13 mouse cellular contexts compared by ENCODE assay signal in the genomic region with DNA sequence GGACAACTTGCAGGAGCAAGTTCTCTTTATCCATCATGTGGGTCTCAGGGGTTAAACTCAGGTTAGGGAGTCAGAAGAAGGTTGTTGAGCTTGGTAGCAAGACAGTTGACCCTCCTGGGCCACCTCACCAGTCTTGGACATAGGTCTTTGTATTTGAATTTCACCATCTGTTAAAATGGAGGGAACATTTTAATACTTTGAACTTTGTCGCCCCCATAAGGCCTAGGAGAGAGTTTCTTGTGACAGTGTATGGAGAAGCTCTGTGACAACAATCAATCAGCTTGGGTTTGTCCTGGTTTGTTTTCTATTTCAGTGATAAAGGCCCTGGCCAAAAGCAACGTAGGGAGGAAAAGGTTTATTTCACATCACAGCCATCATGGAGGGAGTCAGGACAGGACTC. TPM values are rescaled to one million over a fixed set of nuclear protein-coding genes. Genes with fewer than 3 reads are reported as not detected.
DNase-seq lines count a peak whose midpoint lies in the region; ATAC-seq and TF ChIP-seq lines count a peak whose summit lies in the region.
"Had no signal": no experiment of that assay in that cellular context is flagged by ENCODE, and none has a peak within 500 bp of the region (broad histone marks: within the 10 kb centered on the region; RNA-seq: fewer than 3 reads in every experiment).

No protein-coding gene starts in this region.

- H3K4me2 ChIP-seq in kidney, postnatal 0 days (ENCODE audit: low read length), result no peak overlapping the region
- H3K4me2 ChIP-seq: embryonic facial prominence, embryonic 15.5 days had no signal

- no peak for ATAC-seq in kidney, postnatal 0 days (replicated peaks; ENCODE audit: low FRiP score, low read depth)

- no peaks in the 10 kb centered on the region for H3K36me3 ChIP-seq in kidney, postnatal 0 days (ENCODE audit: insufficient read depth, low read length)
- H3K36me3 ChIP-seq: embryonic facial prominence, embryonic 15.5 days had no signal

- TF ChIP-seq CTCF in cerebellum, adult 2 months (IDR thresholded peaks at IDR 0.05; ENCODE audit: borderline replicate concordance, insufficient read depth, low read depth, low read length), result peak; percentile 23; the same call in 1 of the 2 replicates
- TF ChIP-seq CTCF in kidney, postnatal 0 days (IDR thresholded peaks at IDR 0.05; ENCODE audit: low read depth), result peak; percentile 65

- no peak for TF ChIP-seq POLR2A in cerebellum, adult 2 months (IDR thresholded peaks at IDR 0.05; ENCODE audit: borderline replicate concordance, insufficient read depth, low read length)

- H3K4me3 ChIP-seq in cerebellum, adult 2 months (replicated peaks; ENCODE audit: insufficient read depth, low read depth, low read length), result no peak overlapping the region
- no peak overlapping the region for H3K4me3 ChIP-seq in kidney, postnatal 0 days (replicated peaks; ENCODE audit: low read depth, low read length)
- H3K4me3 ChIP-seq: embryonic facial prominence, embryonic 15.5 days; megakaryocyte, embryonic 14.5 days had no signal

- 15% methylated on average over 2 of the region's 2 CpGs for WGBS in cerebellum, adult 2 months
- 28% methylated on average over 2 of the region's 2 CpGs for WGBS in kidney, postnatal 0 days

- H3K27ac ChIP-seq in cerebellum, adult 2 months (ENCODE audit: insufficient read depth, low read length), result no peak overlapping the region
- no peak overlapping the region for H3K27ac ChIP-seq in kidney, postnatal 0 days
- H3K27ac ChIP-seq: embryonic facial prominence, embryonic 15.5 days had no signal

- DNase-seq in cerebellum, adult 2 months, result peak; percentile 33 to 63
- no peak for DNase-seq in cerebellum, adult 8-10 months
- peak; percentile 82 for DNase-seq in kidney, postnatal 0 days (ENCODE audit: low spot score)
- no peak for DNase-seq in kidney, postnatal 10 days
- peak; percentile 61 for DNase-seq in MN1 (ENCODE audit: low spot score)
- peak; percentile 53 for DNase-seq in lung, postnatal 14 days
- no peak for DNase-seq in testis, postnatal 10 days (ENCODE audit: low spot score)
- no peak for DNase-seq in adrenal gland, postnatal 14 days

- H3K4me1 ChIP-seq in cerebellum, adult 2 months (ENCODE audit: control insufficient read depth, insufficient read depth, low read length), result peaks cover 6% of the 10 kb centered on the region; the same call in 1 of the 2 replicates
- H3K4me1 ChIP-seq in kidney, postnatal 0 days (replicated peaks; ENCODE audit: insufficient read depth, low read length), result peaks cover 6% of the 10 kb centered on the region; the same call in 1 of the 2 replicates

- H3K9ac ChIP-seq in kidney, postnatal 0 days (ENCODE audit: low read depth, low read length), result no peak overlapping the region
- H3K9ac ChIP-seq: embryonic facial prominence, embryonic 15.5 days had no signal

- H3K9me3 ChIP-seq in kidney, postnatal 0 days (replicated peaks; ENCODE audit: low read length), result no peaks in the 10 kb centered on the region
- H3K9me3 ChIP-seq: embryonic facial prominence, embryonic 15.5 days had no signal

- H3K27me3 ChIP-seq in cerebellum, adult 2 months (ENCODE audit: control insufficient read depth, insufficient read depth, low read length), result no peaks in the 10 kb centered on the region
- H3K27me3 ChIP-seq in kidney, postnatal 0 days (ENCODE audit: insufficient read depth, low read length), result no peaks in the 10 kb centered on the region
- H3K27me3 ChIP-seq: embryonic facial prominence, embryonic 15.5 days had no signal

RNA-seq across cellular contexts. Expression of gene Zfp580, which starts 4.0 kb away (rescaled TPM):
- polyA plus RNA-seq in cerebellum, adult 2 months (2012; rRNA removed), result 29.7 and 34.3 TPM in 2 replicates
- polyA plus RNA-seq in kidney, postnatal 0 days (2015; fragmentation: Nextera tagmentation; extraction: Ambion mirVana), result 48.7 and 54.0 TPM in 2 replicates
- 10.0 and 12.9 TPM in 2 replicates for total RNA-seq in adrenal gland, postnatal 14 days (2021)

RNA-seq across cellular contexts. Expression of gene Zfp784, which starts 9.1 kb away (rescaled TPM):
- polyA plus RNA-seq in cerebellum, adult 2 months (2012; rRNA removed), result 8.4 and 9.6 TPM in 2 replicates
- 5.7 and 6.6 TPM in 2 replicates for polyA plus RNA-seq in kidney, postnatal 0 days (2015; fragmentation: Nextera tagmentation; extraction: Ambion mirVana)
- total RNA-seq in adrenal gland, postnatal 14 days (2021), result 4.7 and 5.5 TPM in 2 replicates

RNA-seq across cellular contexts. Expression of gene 4632433K11Rik, which starts 13.4 kb away (rescaled TPM):
- polyA plus RNA-seq in cerebellum, adult 2 months (2012; rRNA removed), result not detected in 2 replicates
- not detected in 2 replicates for polyA plus RNA-seq in kidney, postnatal 0 days (2015; fragmentation: Nextera tagmentation; extraction: Ambion mirVana)
- not detected in 2 replicates for total RNA-seq in adrenal gland, postnatal 14 days (2021)
- polyA plus RNA-seq: C2C12; embryonic facial prominence, embryonic 15.5 days; intestine, embryonic 14.5 days; spleen, adult 2 months had no signal

RNA-seq across cellular contexts. Expression of gene U2af2, which starts 14.6 kb away (rescaled TPM):
- polyA plus RNA-seq in cerebellum, adult 2 months (2012; rRNA removed), result 196 and 211 TPM in 2 replicates
- polyA plus RNA-seq in kidney, postnatal 0 days (2015; fragmentation: Nextera tagmentation; extraction: Ambion mirVana), result 95.0 and 103 TPM in 2 replicates
- total RNA-seq in adrenal gland, postnatal 14 days (2021), result 166 and 184 TPM in 2 replicates

RNA-seq across cellular contexts. Expression of gene Ccdc106, which starts 27.0 kb away (rescaled TPM):
- polyA plus RNA-seq in cerebellum, adult 2 months (2012; rRNA removed), result 42.4 and 46.7 TPM in 2 replicates
- polyA plus RNA-seq in kidney, postnatal 0 days (2015; fragmentation: Nextera tagmentation; extraction: Ambion mirVana), result 22.7 and 23.5 TPM in 2 replicates
- 1.3 and 2.7 TPM in 2 replicates for total RNA-seq in adrenal gland, postnatal 14 days (2021)

Comparison
In these comparisons a context has a peak if more than half of its experiments do, and no peak if none do; other contexts are left out.
1. DNase-seq: peak in cerebellum, adult 2 months (2 of 2), kidney, postnatal 0 days (single experiment), MN1 (single experiment) and lung, postnatal 14 days (single experiment); none in cerebellum, adult 8-10 months (single experiment), kidney, postnatal 10 days (single experiment), testis, postnatal 10 days (single experiment) and adrenal gland, postnatal 14 days (single experiment).